Mouse (Mus musculus): Measurements from ENCODE around the gene Ank2. TPM values are rescaled to one million over a fixed set of nuclear protein-coding genes. Genes with fewer than 3 reads are reported as not detected.

The Ank2 gene
- total RNA-seq, 2 experiments from 2014 or later = 38.6 to 42.5 TPM

GRCm38 (mm10) chr3:127235271-127235670 is 263.9 kb downstream of the Ank2 start:
- DNase-seq = no peak

- DNase-seq = peak; percentile 37 to 45
Measured at GRCm38 (mm10) chr3:127225799-127226730, 273.1 kb downstream of the Ank2 start.

GRCm38 (mm10) chr3:127225167-127225798 is 273.9 kb downstream of the Ank2 start:
- no peak for DNase-seq

- DNase-seq = no peak
Measured at GRCm38 (mm10) chr3:127224315-127225166, 274.6 kb downstream of the Ank2 start.

GRCm38 (mm10) chr3:127222086-127222485 is 277.1 kb downstream of the Ank2 start:
- no peak for DNase-seq

- peak in 1 of 2 experiments; percentile 18 for DNase-seq
Measured at GRCm38 (mm10) chr3:127220859-127221258, 278.3 kb downstream of the Ank2 start.

DNA sequence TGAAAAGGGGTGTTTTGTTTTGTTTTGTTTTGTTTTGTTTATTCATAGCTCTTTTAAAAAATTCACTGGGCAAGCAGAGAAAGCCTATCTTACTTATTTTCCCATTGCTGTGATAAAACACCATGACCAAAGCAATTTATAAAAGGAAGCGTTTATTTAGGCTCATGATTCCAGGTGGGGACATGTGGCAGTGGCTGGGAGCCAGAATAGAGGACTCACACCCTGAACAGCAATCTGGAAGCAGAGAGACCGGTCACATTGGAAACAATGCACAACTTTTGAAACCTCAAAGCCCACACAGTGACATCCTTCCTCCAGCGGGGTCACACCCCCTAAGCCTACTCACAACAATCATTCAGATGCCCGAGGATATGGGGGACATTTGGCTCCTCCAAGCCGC is 285.6 kb downstream of the Ank2 start:
- no peak for DNase-seq

- no peak for DNase-seq
Measured at GRCm38 (mm10) chr3:127211119-127211518, 288.0 kb downstream of the Ank2 start.

GRCm38 (mm10) chr3:127210552-127210951 is 288.6 kb downstream of the Ank2 start:
- no peak for DNase-seq

- DNase-seq = no peak
Measured at GRCm38 (mm10) chr3:127208871-127209270, 290.3 kb downstream of the Ank2 start.

GRCm38 (mm10) chr3:127205883-127206434 is 293.2 kb downstream of the Ank2 start:
- DNase-seq = no peak

DNA sequence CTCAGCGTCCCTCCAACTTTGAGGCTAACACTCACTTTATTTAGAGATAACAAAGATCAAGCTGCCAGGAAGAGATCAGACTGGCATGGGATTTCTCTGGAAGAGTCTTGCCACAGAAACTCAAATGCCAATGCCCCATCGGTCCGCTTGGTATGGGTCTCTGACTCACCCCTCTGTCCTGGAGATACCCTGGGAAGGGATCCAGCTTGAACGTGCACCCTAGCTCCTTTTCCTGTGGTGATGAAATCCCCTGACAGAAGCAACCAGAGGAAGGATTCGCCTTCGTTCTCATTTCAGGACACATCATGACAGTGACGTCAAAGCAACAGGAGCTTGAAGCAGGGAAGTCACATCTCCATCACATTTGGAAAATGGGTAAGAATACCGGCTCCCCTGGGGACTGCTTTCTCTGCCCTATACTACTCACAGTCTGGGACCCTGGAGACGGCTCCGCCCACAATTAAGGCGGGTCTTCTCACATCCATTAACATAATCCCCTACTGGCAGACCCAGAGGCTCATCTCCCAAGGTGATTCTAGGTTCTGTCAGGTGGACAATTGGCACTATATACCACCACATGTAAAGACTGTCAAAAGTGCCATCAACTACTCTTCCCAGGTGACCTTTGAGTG is 296.6 kb downstream of the Ank2 start:
- DNase-seq = peak in 1 of 2 experiments; percentile 13

- DNase-seq = no peak
Measured at GRCm38 (mm10) chr3:127200789-127201188, 298.4 kb downstream of the Ank2 start.

- no peak for DNase-seq
Measured at GRCm38 (mm10) chr3:127199112-127199665, 300.0 kb downstream of the Ank2 start.

- no peak for DNase-seq
Measured at GRCm38 (mm10) chr3:127198656-127199055, 300.5 kb downstream of the Ank2 start.

GRCm38 (mm10) chr3:127188789-127189128 is 310.4 kb downstream of the Ank2 start:
- DNase-seq = no peak

DNA sequence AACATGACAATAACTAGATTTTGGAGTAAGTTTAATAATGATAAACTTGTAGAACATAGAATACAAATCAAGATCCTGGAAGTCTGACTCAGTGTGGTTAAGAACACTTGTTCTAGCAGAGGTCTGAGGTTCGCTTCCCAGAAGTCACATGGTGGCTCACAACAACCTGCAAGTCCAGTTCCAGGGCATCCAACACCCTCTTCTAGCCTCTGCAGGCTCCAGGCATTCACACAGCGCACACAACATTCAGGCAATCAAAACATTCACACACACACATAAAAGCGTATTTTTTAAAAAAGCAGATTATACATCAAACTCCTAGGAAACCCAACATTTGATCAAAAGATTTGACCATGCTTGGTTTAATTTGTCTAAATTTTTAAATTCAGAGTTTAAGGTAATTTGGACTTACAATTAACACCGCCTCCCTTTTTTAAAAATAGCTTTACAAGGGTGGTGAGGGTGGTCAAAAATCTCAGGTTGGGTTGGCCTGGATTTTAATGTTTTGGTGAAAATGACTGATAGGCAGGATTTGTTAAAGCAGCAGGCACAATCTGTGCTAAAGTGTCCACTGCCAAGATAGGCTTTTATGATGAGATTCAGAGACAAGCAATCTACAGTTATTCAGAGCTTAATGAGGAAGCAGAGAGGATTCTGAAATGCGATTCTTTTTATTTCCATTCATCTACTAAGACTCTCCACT is 310.9 kb downstream of the Ank2 start:
- DNase-seq = no peak

DNA sequence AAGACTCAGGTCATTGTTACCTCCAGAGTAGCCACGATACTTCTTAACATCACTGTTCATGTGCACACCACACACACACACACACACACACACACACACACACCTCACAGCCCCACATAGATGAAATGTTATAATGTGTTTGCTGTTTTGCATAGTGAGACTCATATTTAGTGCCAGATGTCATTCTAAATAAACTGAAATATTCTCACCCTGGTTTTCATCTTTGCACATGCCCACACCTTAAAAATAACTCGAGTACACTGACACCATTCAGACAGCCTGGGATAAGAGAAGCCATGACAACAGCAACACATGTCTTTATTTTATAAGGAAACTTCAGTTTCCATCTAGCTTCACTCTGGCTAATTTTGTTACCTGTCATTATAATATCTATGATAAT is 312.1 kb downstream of the Ank2 start:
- no peak for DNase-seq

- DNase-seq = no peak
Measured at GRCm38 (mm10) chr3:127186239-127186638, 312.9 kb downstream of the Ank2 start.

- peak in 1 of 2 experiments; percentile 9 for DNase-seq
Measured at GRCm38 (mm10) chr3:127183998-127184753, 315.0 kb downstream of the Ank2 start.

Data from adrenal gland, postnatal 36 days (tissue).